Mouse (Mus musculus): Measurements from ENCODE around the gene Rab5b.
A peak's percentile ranks its signal among the peaks of the same experiment; 100 is the strongest.
"Not testable (repeated sequence)": the region's sequence is repeated elsewhere in the genome, so short reads cannot be mapped to it uniquely, and the experiment has no call there.

Rab5b gene

DNA sequence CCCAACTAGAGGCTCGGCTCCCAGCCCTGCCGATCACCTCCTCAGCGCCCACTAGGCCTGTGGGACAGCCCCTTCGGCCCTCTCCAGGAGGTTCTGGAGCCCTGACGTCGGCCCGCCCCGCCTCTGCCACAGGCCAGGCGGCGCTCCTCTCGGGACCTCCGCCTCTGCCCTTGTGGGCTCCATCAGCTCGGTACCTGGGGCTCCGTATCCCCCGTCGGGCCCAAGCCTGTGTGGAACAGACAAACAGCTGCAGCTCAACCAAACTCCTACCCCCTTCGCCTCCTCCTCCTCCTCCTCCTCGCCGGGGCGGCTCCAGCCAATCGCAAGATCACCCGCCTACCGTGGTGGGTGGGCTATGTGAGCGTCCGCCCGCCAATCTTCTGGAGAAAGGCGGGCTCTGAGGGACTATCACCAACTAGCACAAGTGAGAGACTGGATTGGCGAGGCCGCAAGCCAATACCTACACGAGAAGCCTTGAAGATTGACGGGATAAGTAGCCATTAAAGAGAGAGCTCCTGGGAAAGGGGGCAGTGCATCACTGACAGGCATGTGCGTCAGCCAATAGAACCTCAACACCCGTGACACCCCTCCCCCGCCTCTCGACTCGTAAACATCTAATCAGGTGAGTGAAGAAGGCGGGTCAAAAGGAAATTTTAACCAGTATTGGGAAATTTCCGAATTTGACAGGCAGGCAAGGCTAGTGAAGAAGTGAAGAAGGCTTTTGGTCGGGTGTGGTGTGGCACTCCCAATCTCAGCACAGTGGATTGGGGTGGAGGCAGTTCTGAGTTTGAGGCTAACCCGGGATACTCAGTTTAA lies at the start of gene Rab5b:
Gene Rab5b (minus strand): TSS at position 273 of the 816 bp plus-strand sequence.
- peak; percentile 100 for DNase-seq (ENCODE audit: low spot score in 2 of 2)

DNA sequence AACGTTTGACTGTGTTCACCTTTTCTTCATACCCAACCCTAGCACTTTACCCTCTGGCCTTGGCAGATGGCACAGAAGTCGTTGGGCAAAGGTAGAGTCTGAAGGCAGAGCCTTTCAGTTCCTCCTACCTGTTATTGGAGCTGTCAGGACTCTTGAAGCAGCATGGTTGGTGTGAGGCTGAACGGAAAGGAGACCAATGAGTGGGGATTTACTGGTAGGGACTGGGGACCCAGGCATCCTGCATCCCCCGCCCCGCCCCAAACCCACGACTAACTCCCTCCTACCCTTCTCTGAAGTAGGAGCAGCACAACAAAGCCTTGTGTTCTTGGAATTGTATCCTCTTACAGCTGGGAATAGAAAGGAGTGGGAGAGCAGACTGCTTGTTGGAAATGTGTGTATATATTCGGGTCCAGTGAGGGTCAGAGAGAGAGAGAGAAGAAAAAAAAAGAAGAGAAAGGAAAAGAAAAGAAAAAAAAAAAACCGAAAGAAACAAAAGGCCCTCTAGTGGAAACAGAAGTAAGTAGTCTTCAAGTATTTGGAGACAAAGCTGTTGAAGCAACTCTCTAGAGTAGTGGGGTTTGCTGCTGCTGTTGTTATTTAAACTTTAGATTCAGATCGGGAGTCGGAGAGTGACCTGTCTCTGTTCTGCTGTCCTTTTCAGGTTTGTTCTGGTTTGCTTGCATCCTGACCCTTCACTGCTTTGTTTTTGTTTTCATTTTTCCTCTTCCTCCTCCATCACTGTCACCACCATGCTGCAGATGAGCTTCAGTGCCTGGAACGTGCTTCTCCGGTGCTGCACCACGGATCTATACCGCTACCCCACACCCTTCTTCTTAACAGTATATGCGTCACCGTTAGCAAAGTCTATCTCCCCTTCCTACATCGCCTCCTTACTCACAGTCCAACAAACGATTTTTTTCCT lies 48.9 kb upstream of the Rab5b start, which contains the start of gene Dgka:
Gene Dgka (minus strand): TSS at position 176 of the 922 bp plus-strand sequence.
- no peak for DNase-seq (ENCODE audit: low spot score in 2 of 2)

DNA sequence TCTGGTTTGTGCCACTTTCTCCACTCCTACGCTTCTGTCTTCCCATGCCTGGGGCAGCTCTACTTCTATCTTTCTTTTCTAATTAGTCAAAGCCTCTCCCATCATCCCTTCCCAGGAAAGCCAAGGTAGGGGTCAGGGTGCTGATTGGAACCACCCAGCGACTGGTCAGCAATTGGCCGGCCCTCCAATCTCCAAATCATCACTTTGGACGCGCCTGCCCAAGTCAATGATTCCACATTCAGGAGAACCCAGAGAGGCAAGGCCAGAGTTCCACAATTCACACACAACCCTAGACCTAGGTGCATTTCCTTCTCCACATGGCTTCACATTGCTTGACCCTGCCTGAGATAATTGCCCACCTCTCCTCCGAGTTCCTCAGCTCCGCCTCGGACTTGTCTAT lies 48.1 kb upstream of the Rab5b start:
- DNase-seq (ENCODE audit: low spot score in 2 of 2) = no peak

DNA sequence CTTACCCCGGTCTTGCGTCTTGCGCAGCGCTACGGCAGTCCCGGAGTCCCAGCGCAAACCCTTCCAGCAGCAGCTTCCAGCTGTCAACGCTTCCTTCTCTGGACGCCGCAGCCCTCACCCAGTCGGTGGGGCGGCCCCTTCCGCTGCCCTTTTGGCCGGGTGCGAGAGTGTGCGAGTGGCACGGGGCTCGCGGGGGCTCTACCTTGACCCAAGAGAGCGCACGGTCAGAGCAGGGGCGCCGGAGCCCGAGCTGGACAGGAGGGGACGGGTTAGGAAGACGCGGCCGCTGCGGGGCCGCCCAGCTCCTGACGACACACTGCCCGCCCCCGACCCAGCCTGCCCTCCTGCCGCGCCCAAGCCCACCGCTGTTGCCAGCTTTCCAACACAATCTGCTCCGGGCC lies 47.7 kb upstream of the Rab5b start:
- DNase-seq (ENCODE audit: low spot score in 2 of 2) = peak; percentile 46 to 61

DNA sequence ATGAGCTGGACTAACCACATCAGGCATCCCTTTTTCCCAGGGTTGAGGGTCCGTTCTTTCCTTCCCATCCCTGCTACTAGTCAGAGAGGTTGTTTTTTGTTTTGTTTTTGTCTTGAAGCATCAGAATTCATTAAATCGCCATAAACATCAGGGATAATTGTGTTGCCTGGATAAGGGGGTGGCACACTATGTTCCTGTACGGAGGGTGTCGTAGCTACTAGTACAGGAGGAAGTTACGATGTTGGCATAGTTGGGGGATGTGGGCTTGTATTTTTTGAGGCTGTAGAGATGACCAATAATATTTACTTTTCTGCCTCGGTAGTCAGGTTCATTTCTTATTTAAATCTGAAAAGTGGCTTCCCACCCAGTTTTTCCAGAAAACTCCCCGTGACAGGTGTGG lies 47.2 kb upstream of the Rab5b start:
- DNase-seq (ENCODE audit: low spot score in 2 of 2) = no peak

- no peak for DNase-seq (ENCODE audit: low spot score in 2 of 2)
These were observed 46.6 kb upstream of the Rab5b start for GRCm38 (mm10) chr10:128742616-128743015.

- no peak for DNase-seq (ENCODE audit: low spot score in 2 of 2)
These were observed 44.2 kb upstream of the Rab5b start for GRCm38 (mm10) chr10:128740296-128740695.

DNA sequence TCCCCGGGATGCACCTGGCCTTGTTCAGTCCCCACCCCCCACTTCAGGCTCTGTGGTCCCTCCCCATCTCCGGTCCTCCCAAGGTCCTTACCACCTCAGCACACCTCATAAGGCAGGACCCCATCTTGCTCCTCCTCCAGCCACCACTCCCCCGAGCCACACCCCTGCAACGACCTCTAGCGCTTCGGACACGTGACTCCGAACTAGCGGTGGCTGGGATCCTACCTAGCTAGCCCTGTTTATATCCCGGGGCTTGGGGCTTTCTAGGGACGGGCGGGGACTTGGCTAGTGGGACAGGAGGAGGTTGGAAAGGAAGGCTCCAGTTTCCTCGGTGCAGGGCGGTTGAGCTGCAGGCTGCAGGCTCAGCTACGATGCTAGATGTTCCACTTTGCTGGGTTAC lies 41.4 kb upstream of the Rab5b start:
- no peak for DNase-seq (ENCODE audit: low spot score in 2 of 2)

DNA sequence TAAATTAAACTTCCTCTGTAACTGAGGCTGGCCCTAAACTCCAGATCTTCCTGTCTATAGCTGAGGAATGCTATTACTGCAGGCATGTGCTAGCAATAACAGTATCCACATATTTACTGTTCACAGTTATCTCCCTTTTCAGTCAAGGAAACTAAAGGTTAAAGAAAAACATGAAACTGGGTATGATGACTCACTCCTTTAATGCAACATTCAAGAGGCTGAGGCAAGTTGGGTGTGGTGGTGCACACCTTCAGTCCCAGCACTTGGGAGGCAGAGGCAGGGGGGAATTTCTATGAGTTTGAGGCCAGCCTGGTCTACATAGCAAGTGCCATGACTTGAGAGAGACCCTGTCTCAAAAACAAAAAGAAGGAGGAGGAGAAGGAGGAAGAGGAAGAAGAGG lies 35.9 kb upstream of the Rab5b start:
- no peak for DNase-seq (ENCODE audit: low spot score in 2 of 2)

DNA sequence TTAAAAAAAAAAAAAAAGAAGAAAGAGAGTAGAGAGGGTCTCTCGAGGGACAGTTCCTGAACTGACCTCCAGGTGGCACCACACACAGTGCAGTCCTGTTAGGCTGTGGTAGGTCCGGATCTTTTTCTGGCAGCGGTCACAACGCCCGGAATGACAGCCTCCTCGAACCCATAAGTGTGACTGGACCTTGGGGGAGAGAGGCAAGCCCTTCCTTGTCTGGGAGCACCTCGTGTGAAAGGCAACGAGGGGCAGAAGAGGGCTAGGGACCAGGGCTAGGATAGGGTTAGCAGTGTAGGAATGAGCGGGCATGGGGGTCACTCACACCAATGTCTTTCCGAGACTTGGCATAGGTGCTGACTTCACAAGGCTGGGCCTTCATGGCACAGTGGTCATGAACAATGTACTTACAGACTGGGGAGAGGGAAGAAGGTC lies 35.0 kb upstream of the Rab5b start:
- DNase-seq (ENCODE audit: low spot score in 2 of 2) = peak; percentile 51 to 56

GRCm38 (mm10) chr10:128728059-128728458 lies 32.0 kb upstream of the Rab5b start:
- DNase-seq (ENCODE audit: low spot score in 2 of 2) = no peak

DNA sequence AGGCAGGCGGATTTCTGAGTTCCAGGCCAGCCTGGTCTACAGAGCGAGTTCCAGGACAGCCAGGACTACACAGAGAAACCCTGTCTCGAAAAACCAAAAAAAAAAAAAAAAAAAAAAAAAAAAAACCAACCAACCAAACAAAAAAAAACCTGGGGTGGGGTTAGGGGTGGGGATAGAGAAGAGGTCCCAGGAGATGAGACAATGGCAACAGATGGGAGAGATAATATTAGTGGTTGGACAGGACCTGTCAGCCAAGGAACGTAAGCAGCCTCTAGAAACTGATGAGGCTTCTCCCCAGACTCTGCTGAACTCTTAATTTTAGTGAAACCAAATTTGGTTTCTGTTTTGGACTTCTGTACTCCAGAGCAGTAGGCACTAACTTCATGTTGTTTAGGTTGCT lies 29.4 kb upstream of the Rab5b start:
- DNase-seq (ENCODE audit: low spot score in 2 of 2) = not testable (repeated sequence)

- no peak for DNase-seq (ENCODE audit: low spot score in 2 of 2)
These were observed 19.8 kb upstream of the Rab5b start for GRCm38 (mm10) chr10:128715559-128716537.

GRCm38 (mm10) chr10:128711318-128711717 lies 15.3 kb upstream of the Rab5b start:
- not testable (repeated sequence) for DNase-seq (ENCODE audit: low spot score in 2 of 2)

DNA sequence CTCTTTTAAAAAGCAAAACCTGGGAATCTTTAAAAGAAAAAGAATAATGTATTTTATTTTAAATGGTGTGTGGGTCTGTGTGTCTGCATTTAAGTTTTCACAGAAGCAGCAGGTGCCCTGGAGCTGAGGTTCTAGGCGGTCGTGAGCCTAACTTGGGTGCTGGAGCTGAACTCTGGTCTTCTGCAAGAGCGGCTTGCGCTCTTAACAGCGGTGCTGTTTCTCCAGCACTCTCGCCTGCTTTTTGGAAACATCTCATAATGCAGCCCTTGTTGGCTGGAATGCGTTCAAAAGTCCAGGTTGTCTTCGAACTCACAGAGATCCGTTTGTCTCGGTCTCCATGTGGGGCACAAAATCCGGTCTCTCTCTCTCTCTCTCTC lies 9.2 kb upstream of the Rab5b start:
- DNase-seq (ENCODE audit: low spot score in 2 of 2) = no peak

- DNase-seq (ENCODE audit: low spot score in 2 of 2) = peak; percentile 74 to 75
These were observed 8.6 kb upstream of the Rab5b start, which contains the start of gene Cdk2 for GRCm38 (mm10) chr10:128704491-128705316. Gene Cdk2 (minus strand): TSS chr10:128705031.

GRCm38 (mm10) chr10:128703895-128704294 lies 7.8 kb upstream of the Rab5b start, which contains the start of gene Pmel:
Gene Pmel (plus strand): TSS chr10:128704195.
- no peak for DNase-seq (ENCODE audit: low spot score in 2 of 2)

- no peak for DNase-seq (ENCODE audit: low spot score in 2 of 2)
These were observed 6.4 kb upstream of the Rab5b start for GRCm38 (mm10) chr10:128702328-128703007.

GRCm38 (mm10) chr10:128700712-128701111 lies 4.6 kb upstream of the Rab5b start:
- DNase-seq (ENCODE audit: low spot score in 2 of 2) = no peak

GRCm38 (mm10) chr10:128699611-128700010 lies 3.5 kb upstream of the Rab5b start:
- DNase-seq (ENCODE audit: low spot score in 2 of 2) = no peak
